Mouse (Mus musculus) liver, embryonic 14.5 days (tissue): ENCODE results near the gene Pla2g12b.
A peak's percentile ranks its signal among the peaks of the same experiment; 100 is the strongest.

Experiments used
- CTCF ChIP-seq: IDR thresholded peaks from 2 replicates; pipeline ENCODE4 v1.5.1; 2016; ENCODE audit warnings: antibody characterized with exemption, low read depth, control low read depth
- EP300 ChIP-seq: IDR thresholded peaks from 2 replicates; pipeline ENCODE4 v1.6.1; 2016; ENCODE audit warnings: antibody characterized with exemption, low read depth

DNA sequence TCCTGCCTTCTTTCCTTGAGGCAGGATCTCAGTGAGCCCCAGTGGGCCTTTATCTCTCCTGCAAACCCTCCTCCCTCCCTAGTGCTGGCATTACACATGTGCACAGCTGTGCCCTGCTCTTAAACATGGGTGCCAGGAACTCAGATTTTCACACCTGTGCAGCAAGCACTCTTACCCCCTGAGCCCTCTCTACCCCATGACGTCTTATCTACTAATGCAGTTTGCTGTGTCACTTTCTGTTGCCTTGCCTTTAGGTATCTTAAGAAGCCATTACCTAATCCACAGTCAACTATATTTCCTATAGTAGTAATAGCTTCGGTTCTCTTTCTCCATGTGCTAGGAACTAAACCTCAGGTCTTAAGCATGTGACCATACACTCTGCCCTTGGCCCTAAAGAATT lies 40.3 kb upstream of the Pla2g12b start:
- TF ChIP-seq CTCF (no peak), EP300 (0 out of 2 replicates have a peak, but pooled peaks have one; percentile 20)
